Mouse (Mus musculus): ENCODE measurements around the gene Vmn1r93. TPM values are rescaled to one million over a fixed set of nuclear protein-coding genes. Genes with fewer than 3 reads are reported as not detected.

Gene Vmn1r93
- not detected in 2 replicates for polyA plus RNA-seq (2015; fragmentation: Nextera tagmentation; extraction: Ambion mirVana)

DNA sequence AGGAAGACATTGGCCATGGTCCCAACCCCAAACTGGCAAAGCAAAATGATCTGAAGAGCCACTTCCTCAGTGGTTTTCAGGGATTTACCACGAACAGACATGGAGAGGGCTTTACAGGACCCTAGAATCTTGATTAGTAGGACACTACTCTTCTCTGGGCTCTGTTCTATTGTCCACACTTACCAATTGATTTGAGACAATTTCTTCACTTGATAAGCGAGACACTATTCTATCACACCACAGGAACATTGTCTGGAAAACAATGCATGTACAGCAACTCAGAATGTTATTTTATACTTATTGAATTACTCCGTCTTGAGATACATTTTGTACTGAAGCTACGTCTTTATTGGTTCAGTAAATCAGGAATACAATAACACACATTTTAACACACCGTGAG is at the start of gene Vmn1r93:
TSS of gene Vmn1r93 (minus strand) at position 101 of the 400 bp plus-strand sequence.

DNA sequence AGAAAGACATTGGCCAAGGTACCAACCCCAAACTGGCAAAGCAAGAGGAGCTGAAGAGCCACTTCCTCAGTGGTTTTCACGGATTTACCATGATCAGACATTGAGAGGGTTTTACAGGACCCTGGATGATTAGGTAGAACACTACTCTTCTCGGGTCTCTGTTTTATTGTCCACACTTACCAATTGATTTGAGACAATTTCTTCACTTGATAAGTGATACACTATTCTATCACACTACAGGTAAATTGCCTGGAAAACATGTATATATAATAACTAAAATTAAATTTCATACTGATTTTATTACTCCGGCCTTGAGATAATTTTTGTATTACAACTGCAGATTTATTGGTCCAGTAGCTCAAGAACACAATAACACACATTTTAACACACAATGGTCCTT is 29.4 kb upstream of the Vmn1r93 start, which contains the start of gene Vmn1r94:
TSS of gene Vmn1r94 (minus strand) at position 101 of the 400 bp plus-strand sequence.

DNA sequence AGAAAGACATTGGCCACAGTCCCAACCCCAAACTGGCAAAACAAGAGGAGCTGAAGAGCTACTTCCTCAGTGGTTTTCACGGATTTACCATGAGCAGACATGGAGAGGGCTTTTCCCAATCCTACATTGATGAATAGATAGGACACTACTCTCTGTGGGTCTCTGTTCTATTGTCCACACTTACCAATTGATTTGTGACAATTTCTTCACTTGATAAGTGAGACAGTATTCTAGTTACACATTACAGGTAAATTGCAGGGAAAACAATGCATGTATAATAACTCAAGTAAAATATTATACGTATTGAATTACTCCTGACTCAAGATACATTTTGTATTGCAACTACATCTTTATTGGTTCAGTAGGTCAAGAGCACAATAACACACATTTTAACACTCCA is 16.4 kb downstream of the Vmn1r93 start, which contains the start of gene Gm16442:
TSS of gene Gm16442 (minus strand) at position 101 of the 400 bp plus-strand sequence.

GRCm38 (mm10) chr7:20099380-20099779 is 39.5 kb downstream of the Vmn1r93 start, which contains the start of gene Vmn1r91:
Gene Vmn1r91 (plus strand): TSS chr7:20099680.

Other genes with a start within 250 kb of the Vmn1r93 start
- 5.1 and 7.1 TPM in 2 replicates for gene Pvr, start 217.9 kb downstream of the Vmn1r93 start, polyA plus RNA-seq (2015; fragmentation: Nextera tagmentation; extraction: Ambion mirVana)
- 0.28 and 0.37 TPM in 2 replicates for gene Igsf23, start 188.3 kb downstream of the Vmn1r93 start, polyA plus RNA-seq (2015; fragmentation: Nextera tagmentation; extraction: Ambion mirVana)
- gene Ceacam20, start 173.7 kb downstream of the Vmn1r93 start, polyA plus RNA-seq (2015; fragmentation: Nextera tagmentation; extraction: Ambion mirVana): not detected in 2 replicates
- gene Nlrp9b, start 147.6 kb downstream of the Vmn1r93 start, polyA plus RNA-seq (2015; fragmentation: Nextera tagmentation; extraction: Ambion mirVana): not detected in 2 replicates
- gene Vmn1r91, start 39.4 kb downstream of the Vmn1r93 start, polyA plus RNA-seq (2015; fragmentation: Nextera tagmentation; extraction: Ambion mirVana): not detected in 2 replicates
- gene Gm16442, start 16.5 kb downstream of the Vmn1r93 start, polyA plus RNA-seq (2015; fragmentation: Nextera tagmentation; extraction: Ambion mirVana): not detected in 2 replicates
- not detected in 2 replicates for gene Vmn1r94, start 29.3 kb upstream of the Vmn1r93 start, polyA plus RNA-seq (2015; fragmentation: Nextera tagmentation; extraction: Ambion mirVana)
- gene Vmn1r95, start 54.6 kb upstream of the Vmn1r93 start, polyA plus RNA-seq (2015; fragmentation: Nextera tagmentation; extraction: Ambion mirVana): not detected in 2 replicates
- not detected in 2 replicates for gene Gm6164, start 66.5 kb upstream of the Vmn1r93 start, polyA plus RNA-seq (2015; fragmentation: Nextera tagmentation; extraction: Ambion mirVana)
- gene Gm4498, start 94.7 kb upstream of the Vmn1r93 start, polyA plus RNA-seq (2015; fragmentation: Nextera tagmentation; extraction: Ambion mirVana): not detected in 2 replicates
- not detected in 2 replicates for gene Gm5890, start 123.7 kb upstream of the Vmn1r93 start, polyA plus RNA-seq (2015; fragmentation: Nextera tagmentation; extraction: Ambion mirVana)
- not detected in 2 replicates for gene Gm4133, start 195.0 kb upstream of the Vmn1r93 start, polyA plus RNA-seq (2015; fragmentation: Nextera tagmentation; extraction: Ambion mirVana)
- gene Gm5728, start 236.3 kb upstream of the Vmn1r93 start, polyA plus RNA-seq (2015; fragmentation: Nextera tagmentation; extraction: Ambion mirVana): not detected in 2 replicates